Mouse (Mus musculus) adrenal gland (tissue): Measurements from ENCODE around the gene Olfr463.
"Not testable (repeated sequence)": the region's sequence is repeated elsewhere in the genome, so short reads cannot be mapped to it uniquely, and the experiment has no call there.

Source experiments
- intact Hi-C: fragments of 180-260 bp; cut with DNase I; formaldehyde crosslinking; loops from one replicate; pipeline ENCODE4 v1.15.1; 2025
- long read RNA-seq, 2 experiments: library from polyadenylated mRNA; unstranded; transcript quantifications; one replicate each; pipeline ENCODE4 v2.0.0; 2020; ENCODE audit warnings: borderline replicate concordance in 1 of 2; ENCODE audit not compliant: insufficient replicate concordance in 1 of 2

Gene Olfr463
- long read RNA-seq, experiment 1, result 0 reads
- long read RNA-seq, experiment 2, result 0 reads

DNA sequence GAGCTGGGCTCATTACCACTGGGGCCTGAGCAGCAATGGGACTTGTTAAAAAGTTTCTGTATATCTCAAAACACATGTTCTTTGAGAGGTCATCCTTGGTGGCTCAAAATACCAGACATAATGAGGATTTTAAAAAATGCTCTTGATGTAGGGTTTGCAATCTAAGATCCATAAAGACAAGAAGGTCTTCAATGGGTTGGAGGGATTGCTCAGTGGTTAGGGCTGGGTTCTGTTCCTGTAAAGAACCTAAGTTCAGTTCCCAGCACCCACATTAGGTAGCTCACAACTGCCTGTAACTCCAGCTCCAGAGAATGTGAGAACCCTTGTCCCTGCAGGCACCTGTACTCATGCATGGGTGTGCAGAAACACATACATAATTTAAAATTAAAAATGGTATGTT lies at the start of gene Olfr463:
Olfr463 (minus strand) TSS at position 101 of the 400 bp plus-strand sequence.
- intact Hi-C loops, result no loop called here

DNA sequence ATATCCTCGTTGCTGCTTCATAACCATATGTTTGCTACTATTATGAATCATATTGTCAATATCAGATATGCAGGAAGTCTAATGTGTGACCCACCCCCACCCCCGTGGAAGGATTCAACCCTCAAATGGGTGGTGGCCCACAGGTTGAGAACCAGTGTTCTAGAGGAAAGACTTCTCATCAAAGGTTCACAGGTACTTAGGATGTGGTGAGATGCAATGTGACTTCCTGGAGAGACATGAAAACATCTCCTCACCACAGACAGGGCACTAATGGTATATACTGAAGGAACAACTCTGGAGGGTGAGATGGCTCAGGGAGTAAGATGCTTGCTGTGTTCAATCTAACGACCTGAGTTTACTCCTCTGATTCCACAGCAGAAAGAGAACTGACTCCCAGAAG lies 38.3 kb upstream of the Olfr463 start:
- intact Hi-C loops, result no loop called here

- intact Hi-C loops, result no loop called here
Measured at GRCm38 (mm10) chr11:87933731-87934130, 36.5 kb upstream of the Olfr463 start.

DNA sequence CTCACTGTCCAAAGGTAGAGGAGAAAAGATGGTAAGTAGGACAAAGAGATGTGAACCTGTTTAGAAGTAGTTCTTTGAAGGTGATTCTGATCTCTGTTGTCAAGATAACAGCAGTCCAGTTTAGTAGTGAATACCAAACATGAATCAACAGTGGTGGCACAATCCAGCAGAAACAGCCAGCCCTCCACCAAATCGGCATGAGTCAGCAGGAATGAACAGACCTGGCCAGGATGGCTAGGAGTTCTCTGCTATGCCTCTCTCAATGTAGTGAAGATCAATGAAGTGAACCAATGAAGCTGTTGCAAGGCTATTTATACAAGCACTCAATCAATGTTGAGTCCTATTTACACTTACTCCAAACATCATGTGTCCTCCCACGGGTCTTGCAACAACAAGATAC lies 33.2 kb upstream of the Olfr463 start:
- intact Hi-C loops, result no loop called here

- intact Hi-C loops, result no loop called here
Measured at GRCm38 (mm10) chr11:87920966-87921365, 23.8 kb upstream of the Olfr463 start, which contains the start of gene Olfr464. Olfr464 (minus strand) TSS chr11:87920967.

DNA sequence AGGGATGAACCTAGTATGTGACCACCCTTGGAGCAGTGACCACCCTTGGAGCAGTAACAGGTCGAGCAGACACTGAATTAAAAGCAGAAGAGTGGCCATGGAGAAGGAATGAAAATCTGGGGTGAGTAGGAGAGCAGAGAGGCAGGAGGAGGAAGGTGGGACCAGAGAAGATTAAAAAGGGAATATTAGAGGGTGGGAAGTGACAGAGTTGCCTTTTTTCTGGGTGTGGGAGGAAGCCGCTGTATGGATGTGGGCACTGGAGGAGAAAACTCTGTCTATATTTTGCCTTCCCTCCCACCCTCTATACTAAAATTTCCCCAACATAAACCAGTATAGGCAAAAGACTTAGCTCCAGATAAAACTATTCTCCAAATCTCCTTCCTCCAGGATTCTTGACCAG lies 23.1 kb upstream of the Olfr463 start:
- intact Hi-C loops, result no loop called here

DNA sequence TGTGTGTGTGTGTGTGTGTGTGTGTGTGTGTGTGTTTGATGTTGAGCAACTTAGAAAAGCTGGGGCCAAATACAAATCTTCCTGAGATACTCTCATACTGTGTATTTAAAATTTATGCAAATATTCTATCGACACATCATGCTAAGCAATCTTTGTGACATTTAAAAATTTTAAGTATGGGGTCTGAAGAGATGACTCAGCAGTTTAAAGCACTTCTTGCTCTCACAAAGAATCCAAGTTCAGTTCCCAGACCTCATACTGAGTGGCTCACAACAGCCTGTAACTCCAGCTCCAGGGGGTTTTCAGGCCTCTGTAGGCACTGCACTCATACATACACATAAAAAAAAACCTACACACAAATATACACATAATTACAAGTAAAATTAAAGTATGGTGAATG lies 18.8 kb upstream of the Olfr463 start:
- intact Hi-C loops, result no loop called here

GRCm38 (mm10) chr11:87904331-87904730 lies 7.1 kb upstream of the Olfr463 start:
- intact Hi-C loops, result no loop called here

- intact Hi-C loops, result no loop called here
Measured at GRCm38 (mm10) chr11:87892168-87892567, 5.0 kb downstream of the Olfr463 start, which contains the start of gene Olfr462. Olfr462 (minus strand) TSS chr11:87892268.

GRCm38 (mm10) chr11:87884856-87885255 lies 12.3 kb downstream of the Olfr463 start:
- intact Hi-C loops, result no loop called here

DNA sequence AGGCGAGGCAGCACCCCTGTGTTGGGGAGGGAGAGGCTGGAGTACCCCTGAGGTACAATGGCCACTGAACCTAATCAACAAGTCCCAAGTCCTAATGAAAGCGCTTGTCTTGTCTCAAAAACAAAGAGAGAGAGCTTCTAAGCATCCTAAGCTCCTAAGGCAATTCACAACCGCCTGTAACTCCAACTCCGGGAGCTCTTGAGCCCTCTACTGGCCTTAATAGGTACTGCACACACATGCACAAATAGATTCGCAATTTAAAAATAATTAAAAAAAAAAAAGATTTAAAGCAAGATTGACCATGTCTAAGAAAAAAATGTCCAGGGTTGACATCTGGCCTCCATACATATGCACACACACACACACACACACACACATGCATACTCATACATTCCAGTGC lies 13.7 kb downstream of the Olfr463 start:
- intact Hi-C loops, result no loop called here

- intact Hi-C loops, result no loop called here
Measured at GRCm38 (mm10) chr11:87881714-87882113, 15.5 kb downstream of the Olfr463 start.

DNA sequence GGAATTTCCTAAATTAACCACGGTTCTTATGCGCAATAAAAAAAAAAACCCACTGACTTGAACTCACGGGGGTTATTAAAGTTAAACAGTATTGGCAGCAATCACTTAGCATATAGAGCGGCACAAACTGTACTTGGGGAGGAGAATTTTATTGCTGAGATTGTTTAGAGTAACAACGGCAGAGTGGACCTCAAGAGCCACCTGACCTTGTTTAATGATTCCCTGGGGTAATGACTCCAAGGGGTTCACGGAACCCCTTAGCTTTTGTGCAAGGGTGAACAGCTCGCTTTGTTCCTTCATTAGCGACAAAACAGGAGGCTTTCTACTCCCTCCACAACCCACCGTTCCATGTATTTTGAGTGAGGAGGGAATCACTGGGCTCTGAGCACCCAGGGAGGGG lies 17.4 kb downstream of the Olfr463 start:
- intact Hi-C loops, result no loop called here

DNA sequence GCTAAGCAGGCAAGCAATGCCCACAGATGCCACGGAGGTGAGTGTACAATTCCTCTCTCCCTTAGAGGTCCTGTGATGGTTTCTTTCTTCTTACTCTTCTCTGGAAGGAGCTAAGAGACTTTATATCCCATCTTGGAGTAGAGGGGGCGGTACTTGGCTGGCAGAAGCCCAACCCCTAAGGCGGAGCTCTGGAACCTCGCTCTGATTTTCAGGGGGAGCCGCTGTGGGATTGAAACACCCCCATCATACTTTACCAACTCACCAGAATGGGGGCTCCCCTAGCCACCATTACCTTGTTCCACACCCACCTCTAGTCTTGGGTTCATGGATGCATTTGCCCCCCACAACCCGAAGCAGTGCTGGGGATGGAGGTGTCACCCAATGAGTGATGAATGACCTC lies 21.8 kb downstream of the Olfr463 start, which contains the start of gene Epx:
Epx (minus strand) TSS at position 101 of the 400 bp plus-strand sequence.
- intact Hi-C loops, result no loop called here

DNA sequence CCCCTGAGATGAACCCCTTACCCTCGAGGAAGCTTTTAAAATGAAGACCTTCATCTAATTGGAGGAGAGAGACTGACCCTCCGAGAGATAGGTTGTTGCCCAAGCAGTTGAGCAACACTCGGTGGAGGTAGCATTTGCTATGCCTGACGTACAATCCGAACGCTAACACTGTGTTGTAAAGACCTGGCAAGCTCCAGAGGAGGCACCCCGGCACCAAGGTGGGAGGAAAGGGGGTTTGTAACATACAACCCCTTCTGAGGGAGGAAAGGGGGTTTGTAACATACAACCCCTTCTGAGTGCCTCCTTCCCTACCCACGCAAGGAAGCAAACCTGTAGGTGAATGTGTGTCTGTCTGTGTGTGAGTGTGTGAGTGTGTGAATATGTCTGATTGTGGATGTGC lies 25.4 kb downstream of the Olfr463 start:
- intact Hi-C loops, result no loop called here

GRCm38 (mm10) chr11:87870096-87870495 lies 27.1 kb downstream of the Olfr463 start:
- intact Hi-C loops, result no loop called here

DNA sequence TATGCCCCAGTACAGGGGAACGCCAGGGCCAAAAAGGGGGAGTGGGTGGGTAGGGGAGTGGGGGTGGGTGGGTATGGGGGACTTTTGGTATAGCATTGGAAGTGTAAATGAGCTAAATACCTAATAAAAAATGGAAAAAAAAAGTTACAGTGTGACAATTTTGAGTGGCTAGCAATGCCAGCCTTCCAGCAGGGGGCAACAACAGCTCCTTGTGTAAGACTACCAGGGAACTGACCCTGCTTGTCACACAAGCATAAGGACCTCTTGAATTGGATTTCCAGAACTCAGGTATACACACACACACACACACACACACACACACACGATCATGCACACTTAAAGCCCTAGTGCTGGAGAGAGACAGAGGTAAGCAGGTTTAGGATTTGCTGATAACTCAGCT lies 30.3 kb downstream of the Olfr463 start:
- intact Hi-C loops, result not testable (repeated sequence)

GRCm38 (mm10) chr11:87862805-87863204 lies 34.4 kb downstream of the Olfr463 start:
- intact Hi-C loops, result no loop called here

DNA sequence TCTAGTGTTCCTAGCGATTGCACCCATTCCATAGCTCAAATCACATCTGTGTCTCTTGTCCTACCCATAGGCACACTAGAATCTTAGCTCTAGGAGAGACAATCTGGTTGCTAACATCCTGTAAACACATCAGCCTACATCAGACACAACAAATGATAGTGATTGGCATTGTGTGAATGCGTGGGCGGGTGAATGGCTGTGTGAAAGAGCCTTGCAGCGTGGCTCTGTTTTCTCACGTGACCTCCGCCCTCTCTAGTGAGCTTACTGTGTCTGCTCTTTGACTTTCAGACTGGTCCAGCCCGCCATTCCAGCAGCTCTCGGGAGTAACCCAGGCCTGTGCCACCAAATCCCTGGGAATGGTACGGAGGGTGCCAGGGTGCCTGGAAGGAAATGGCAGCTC lies 36.8 kb downstream of the Olfr463 start:
- intact Hi-C loops, result no loop called here

DNA sequence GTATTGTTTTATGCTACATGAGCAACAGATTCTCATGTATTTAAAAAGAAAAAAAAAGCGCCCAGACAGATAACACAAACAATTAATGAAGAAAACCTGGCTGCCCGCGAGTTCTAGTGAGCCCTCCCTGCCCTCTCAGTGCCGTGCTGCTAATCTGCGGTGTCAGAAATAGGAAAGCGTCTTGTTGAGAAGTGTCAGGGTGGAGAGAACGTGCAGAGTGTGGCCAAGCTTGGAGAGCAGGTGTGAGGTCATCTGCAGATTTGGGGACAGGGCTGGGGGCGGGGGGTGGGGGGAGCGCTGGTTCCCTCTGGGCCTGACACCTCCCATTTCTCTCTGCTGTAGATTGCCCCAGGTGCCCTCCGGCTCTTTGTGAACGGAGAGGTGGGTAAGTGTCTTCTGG lies 37.9 kb downstream of the Olfr463 start:
- intact Hi-C loops, result no loop called here

- intact Hi-C loops, result no loop called here
Measured at GRCm38 (mm10) chr11:87854550-87854949, 42.6 kb downstream of the Olfr463 start.

- intact Hi-C loops, result no loop called here
Measured at GRCm38 (mm10) chr11:87853597-87853954, 43.6 kb downstream of the Olfr463 start.

DNA sequence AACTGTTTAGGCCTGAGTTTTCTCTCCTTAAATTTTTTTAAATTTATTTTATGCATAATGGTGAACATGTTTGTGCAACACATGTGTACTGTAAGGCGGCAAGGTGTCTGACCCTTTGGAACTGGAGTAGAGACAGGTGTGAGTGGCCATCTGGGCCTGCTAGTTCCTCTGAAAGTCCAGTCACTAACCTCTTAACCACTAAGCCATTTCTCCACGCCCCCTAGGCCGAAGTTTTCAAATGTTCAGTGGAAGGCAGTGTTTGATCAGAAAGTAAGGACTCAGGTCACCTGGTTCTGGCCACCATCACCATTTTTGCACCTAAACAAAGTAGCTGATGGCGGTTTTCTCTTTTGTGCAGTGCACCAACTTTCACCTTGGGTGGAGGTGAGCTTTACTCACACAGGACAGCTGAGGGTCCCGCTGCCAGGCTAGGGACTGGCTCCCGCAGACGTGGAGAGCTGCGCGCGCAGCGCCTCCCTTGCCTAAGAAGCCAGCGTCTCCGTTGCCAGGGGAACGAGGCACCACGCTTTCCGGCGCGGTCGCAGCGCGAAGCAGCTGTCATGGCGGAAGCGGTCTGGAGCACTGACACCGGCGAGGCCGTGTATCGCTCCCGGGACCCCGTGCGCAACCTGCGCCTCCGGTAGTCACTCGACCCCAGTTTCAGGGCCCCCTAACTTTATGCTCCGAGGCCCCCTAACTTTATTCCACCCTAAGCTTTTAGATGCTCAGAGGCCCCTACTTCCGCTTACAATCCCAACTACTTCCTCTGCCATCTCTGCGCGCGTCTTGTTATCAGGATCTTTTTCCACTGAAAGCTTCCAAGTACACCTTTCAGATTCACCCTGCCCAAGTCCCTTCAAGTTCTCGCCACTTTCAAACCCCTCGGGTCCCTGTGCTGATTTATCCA lies 44.2 kb downstream of the Olfr463 start, which contains the start of gene Mks1:
Mks1 (plus strand) TSS at position 526 of the 907 bp plus-strand sequence.
- intact Hi-C loops, result no loop called here
